Mouse (Mus musculus) E14TG2a.4 (cell line): ENCODE data around the gene Arhgef28.

Experiments
- CTCF ChIP-seq: conservative IDR thresholded peaks from 2 replicates; pipeline ENCODE4 v1.5.1; 2014; ENCODE audit warnings: low read length
- POU5F1 ChIP-seq: IDR thresholded peaks from 2 replicates; pipeline ENCODE4 v1.6.1; 2014; ENCODE audit warnings: low read length, borderline replicate concordance

GRCm38 (mm10) chr13:98069646-98070045 lies 136.6 kb downstream of the Arhgef28 start:
- TF ChIP-seq CTCF (no peak), POU5F1 (no peak)
